Mouse (Mus musculus) MEL (cell line): ENCODE results near the gene Hoxa1. TPM values are rescaled to one million over a fixed set of nuclear protein-coding genes. Genes with fewer than 3 reads are reported as not detected.

Experiments used
- DNase-seq: peaks from one replicate; pipeline ENCODE4 v3.0.0; 2011; ENCODE audit warnings: low read depth, low spot score
- H3K27ac ChIP-seq: 2 replicates; pipeline ENCODE4 v1.5.1; 2012; ENCODE audit warnings: low read depth, mild to moderate bottlenecking, control low read depth, low read length, moderate library complexity; ENCODE audit not compliant: control insufficient read depth
- H3K27me3 ChIP-seq, 2 experiments: fragments of 150-350 bp in 1 of 2; sonication (generic) in 1 of 2; 2 replicates each; pipeline ENCODE4 v1.6.1; 2012; ENCODE audit warnings: low read length in 2 of 2, mild to moderate bottlenecking in 2 of 2, improper control_type of control experiment in 1 of 2, moderate library complexity in 1 of 2; ENCODE audit not compliant: insufficient read depth in 2 of 2, control insufficient read depth in 1 of 2
- H3K36me3 ChIP-seq, 2 experiments: 2 replicates each; pipeline ENCODE4 v1.6.1; 2012 to 2014; ENCODE audit warnings: low read length in 2 of 2, improper control_type of control experiment in 1 of 2, inconsistent platforms in 1 of 2, mild to moderate bottlenecking in 1 of 2; ENCODE audit not compliant: insufficient read depth in 2 of 2, control insufficient read depth in 1 of 2
- H3K4me1 ChIP-seq, 2 experiments: fragments of 150-350 bp in 1 of 2; sonication (generic) in 1 of 2; 2 replicates each; pipeline ENCODE4 v1.6.1; 2012; ENCODE audit warnings: low read length in 2 of 2, improper control_type of control experiment in 1 of 2, mild to moderate bottlenecking in 1 of 2; ENCODE audit not compliant: insufficient read depth in 2 of 2, control insufficient read depth in 1 of 2
- H3K4me3 ChIP-seq, 2 experiments: fragments of 150-350 bp in 1 of 2; sonication (generic) in 1 of 2; 2 replicates each; pipeline ENCODE4 v1.5.1; 2012; ENCODE audit warnings: low read depth in 2 of 2, low read length in 2 of 2, mild to moderate bottlenecking in 2 of 2, moderate library complexity in 2 of 2, control low read depth in 1 of 2, improper control_type of control experiment in 1 of 2; ENCODE audit not compliant: control insufficient read depth in 1 of 2, insufficient read depth in 1 of 2
- H3K79me2 ChIP-seq: 2 replicates; pipeline ENCODE4 v1.6.1; 2012; ENCODE audit warnings: mild to moderate bottlenecking, low read length, moderate library complexity; ENCODE audit not compliant: control insufficient read depth, poor library complexity, insufficient read depth
- H3K9ac ChIP-seq: 2 replicates; pipeline ENCODE4 v1.6.1; 2012; ENCODE audit warnings: low read depth, mild to moderate bottlenecking, control low read depth, low read length, moderate library complexity; ENCODE audit not compliant: control insufficient read depth, poor library complexity, severe bottlenecking
- H3K9me3 ChIP-seq: fragments of 150-350 bp; sonication (generic); replicated peaks from 2 replicates; pipeline ENCODE4 v1.6.1; 2012; ENCODE audit warnings: mild to moderate bottlenecking, low read length, improper control_type of control experiment, moderate library complexity; ENCODE audit not compliant: insufficient read depth
- BHLHE40 ChIP-seq: IDR thresholded peaks from 2 replicates; pipeline ENCODE4 v1.6.1; 2012; ENCODE audit warnings: low read depth, mild to moderate bottlenecking, inconsistent platforms, low read length, improper control_type of control experiment, borderline replicate concordance
- CHD1 ChIP-seq: IDR thresholded peaks from 2 replicates; pipeline ENCODE4 v1.6.1; 2012; ENCODE audit warnings: low read depth, mild to moderate bottlenecking, inconsistent platforms, low read length, improper control_type of control experiment
- EP300 ChIP-seq, 2 experiments: IDR thresholded peaks; 2 replicates each; pipeline ENCODE4 v1.6.1; 2011; ENCODE audit warnings: improper control_type of control experiment in 2 of 2, low read length in 2 of 2, low read depth in 1 of 2, mild to moderate bottlenecking in 1 of 2
- ETS1 ChIP-seq: IDR thresholded peaks from 2 replicates; pipeline ENCODE4 v1.6.1; 2012; ENCODE audit warnings: low read depth, mild to moderate bottlenecking, inconsistent platforms, low read length, improper control_type of control experiment, moderate library complexity
- GABPA ChIP-seq: IDR thresholded peaks from 2 replicates; pipeline ENCODE4 v1.6.1; 2012; ENCODE audit warnings: low read depth, mild to moderate bottlenecking, inconsistent platforms, low read length, improper control_type of control experiment, moderate library complexity
- GATA1 ChIP-seq: IDR thresholded peaks from 2 replicates; pipeline ENCODE4 v1.6.1; 2011; ENCODE audit warnings: low read depth, low read length, improper control_type of control experiment
- HCFC1 ChIP-seq: IDR thresholded peaks from 2 replicates; pipeline ENCODE4 v1.6.1; 2012; ENCODE audit warnings: low read depth, mild to moderate bottlenecking, inconsistent platforms, low read length, improper control_type of control experiment, moderate library complexity
- MAFK ChIP-seq: IDR thresholded peaks from 2 replicates; pipeline ENCODE4 v1.6.1; 2011; ENCODE audit warnings: low read depth, mild to moderate bottlenecking, low read length, improper control_type of control experiment, borderline replicate concordance
- MAZ ChIP-seq: IDR thresholded peaks from 2 replicates; pipeline ENCODE4 v1.6.1; 2012; ENCODE audit warnings: low read depth, mild to moderate bottlenecking, inconsistent platforms, low read length, improper control_type of control experiment
- MYC ChIP-seq: IDR thresholded peaks from 2 replicates; pipeline ENCODE4 v1.6.1; 2011; ENCODE audit warnings: low read depth, mild to moderate bottlenecking, low read length, improper control_type of control experiment, moderate library complexity
- NELFE ChIP-seq: IDR thresholded peaks from 2 replicates; pipeline ENCODE4 v1.6.1; 2011; ENCODE audit warnings: low read depth, low read length, improper control_type of control experiment
- RAD21 ChIP-seq: IDR thresholded peaks from 2 replicates; pipeline ENCODE4 v1.6.1; 2011; ENCODE audit warnings: mild to moderate bottlenecking, low read depth, low read length, improper control_type of control experiment
- SMC3 ChIP-seq: IDR thresholded peaks from 2 replicates; pipeline ENCODE4 v1.6.1; 2011; ENCODE audit warnings: low read depth, low read length, improper control_type of control experiment
- TCF12 ChIP-seq: IDR thresholded peaks from 2 replicates; pipeline ENCODE4 v1.6.1; 2014; ENCODE audit warnings: low read depth, mild to moderate bottlenecking, inconsistent platforms, low read length, improper control_type of control experiment, moderate library complexity
- UBTF ChIP-seq: IDR thresholded peaks from 2 replicates; pipeline ENCODE4 v1.6.1; 2012; ENCODE audit warnings: low read depth, mild to moderate bottlenecking, inconsistent platforms, low read length, improper control_type of control experiment, moderate library complexity, borderline replicate concordance; ENCODE audit not compliant: insufficient read depth
- USF1 ChIP-seq: IDR thresholded peaks from 2 replicates; pipeline ENCODE4 v1.6.1; 2014; ENCODE audit warnings: low read depth, mild to moderate bottlenecking, inconsistent platforms, low read length, improper control_type of control experiment, moderate library complexity
- USF2 ChIP-seq, 2 experiments: IDR thresholded peaks; 2 replicates each; pipeline ENCODE4 v1.6.1; 2011 to 2012; ENCODE audit warnings: improper control_type of control experiment in 2 of 2, low read length in 2 of 2, borderline replicate concordance in 1 of 2, inconsistent platforms in 1 of 2, low read depth in 1 of 2, mild to moderate bottlenecking in 1 of 2; ENCODE audit not compliant: insufficient read depth in 1 of 2
- ZKSCAN1 ChIP-seq: IDR thresholded peaks from 2 replicates; pipeline ENCODE4 v1.6.1; 2012; ENCODE audit warnings: low read depth, mild to moderate bottlenecking, inconsistent platforms, low read length, improper control_type of control experiment, moderate library complexity
- polyA plus RNA-seq, 2 experiments: library from polyadenylated mRNA; stranded (reverse) in 1 of 2; unstranded in 1 of 2; fragments of >175 nt in 1 of 2; fragments of >200 nt in 1 of 2; gene quantifications; 2 replicates each; pipeline versions ENCODE4 v1.2.1 to v1.2.4; 2012; ENCODE audit warnings: low replicate concordance in 2 of 2, low read depth in 1 of 2; ENCODE audit not compliant: insufficient read length in 2 of 2, insufficient read depth in 1 of 2, missing spikeins in 1 of 2
- total RNA-seq: library from RNA; depleted of rRNA; stranded (reverse); fragments of 300-350 nt; gene quantifications from 2 replicates; pipeline ENCODE4 v1.2.3, GENCODE M21; 2012

The Hoxa1 gene
- total and polyA plus RNA-seq, 3 experiments, result not detected

GRCm38 (mm10) chr6:52177806-52178205 is 19.7 kb upstream of the Hoxa1 start:
- no peaks in the 10 kb centered on the region for H3K79me2 ChIP-seq
- no peak overlapping the region for H3K4me3 ChIP-seq
- no peaks in the 10 kb centered on the region for H3K36me3 ChIP-seq
- H3K9me3 ChIP-seq, result no peaks in the 10 kb centered on the region
- no peak overlapping the region for H3K27ac ChIP-seq
- TF ChIP-seq ETS1, result no peak
- no peak for TF ChIP-seq HCFC1
- DNase-seq, result no peak
- H3K9ac ChIP-seq, result no peak overlapping the region
- no peaks in the 10 kb centered on the region for H3K4me1 ChIP-seq
- H3K27me3 ChIP-seq, result no peaks in the 10 kb centered on the region

GRCm38 (mm10) chr6:52177061-52177735 is 19.1 kb upstream of the Hoxa1 start, which contains the start of gene 5730596B20Rik:
TSS of gene 5730596B20Rik (plus strand) at chr6:52177498.
- H3K36me3 ChIP-seq, result no peaks in the 10 kb centered on the region
- no peak within 1 kb of the TSS for H3K9ac ChIP-seq
- TF ChIP-seq MAZ (no peak), RAD21 (no peak), NELFE (no peak), CHD1 (no peak), EP300 (IDR thresholded peaks at IDR 0.05; ENCODE audit: low read depth in 1 of 2, low read length in 2 of 2) (no peak), GATA1 (no peak), TCF12 (no peak), MAFK (no peak), USF1 (no peak), GABPA (no peak), HCFC1 (no peak), ZKSCAN1 (no peak), BHLHE40 (no peak), ETS1 (no peak), USF2 (IDR thresholded peaks at IDR 0.05; ENCODE audit: borderline replicate concordance in 1 of 2, insufficient read depth in 1 of 2, low read depth in 1 of 2, low read length in 2 of 2) (no peak), SMC3 (no peak), MYC (no peak), UBTF (no peak)
- H3K27ac ChIP-seq, result no peak within 1 kb of the TSS
- no peaks in the 10 kb centered on the region for H3K9me3 ChIP-seq
- DNase-seq, result no peak
- H3K4me3 ChIP-seq, result no peak within 1 kb of the TSS
- H3K27me3 ChIP-seq, result no peaks in the 10 kb centered on the region
- no peaks in the 10 kb centered on the region for H3K79me2 ChIP-seq
- H3K4me1 ChIP-seq, result no peaks in the 10 kb centered on the region
